Mouse (Mus musculus) liver, embryonic 11.5 days (tissue): ENCODE results near the gene Foxo1. TPM values are rescaled to one million over a fixed set of nuclear protein-coding genes. Genes with fewer than 3 reads are reported as not detected.

ENCODE experiments used
- ATAC-seq: fragments of 200-750 bp; cut with Nextera tagmentation; replicated peaks from 2 replicates; pipeline ENCODE4 v1.8.0; 2017; ENCODE audit warnings: moderate number of reproducible peaks, mild to moderate bottlenecking, moderate TSS enrichment, moderate library complexity; ENCODE audit not compliant: low FRiP score
- DNase-seq: peaks from one replicate; pipeline ENCODE4 v3.0.0-alpha.2; 2017; ENCODE audit warnings: low spot score
- H3K27ac ChIP-seq: fragments of 300-500 bp; sonication (generic); 2 replicates; pipeline ENCODE4 v1.5.1; 2014; ENCODE audit warnings: mild to moderate bottlenecking, low read depth, low read length, control low read depth
- H3K27me3 ChIP-seq: fragments of 300-500 bp; sonication (generic); replicated peaks from 2 replicates; pipeline ENCODE4 v1.6.1; 2014; ENCODE audit warnings: low read length, mixed read lengths; ENCODE audit not compliant: control insufficient read depth, insufficient read depth
- H3K36me3 ChIP-seq: fragments of 300-500 bp; sonication (generic); 2 replicates; pipeline ENCODE4 v1.6.1; 2014; ENCODE audit warnings: mild to moderate bottlenecking, low read length, moderate library complexity, mixed read lengths; ENCODE audit not compliant: control insufficient read depth, insufficient read depth
- H3K4me1 ChIP-seq: fragments of 300-500 bp; sonication (generic); replicated peaks from 2 replicates; pipeline ENCODE4 v1.6.1; 2014; ENCODE audit warnings: low read length, mixed read lengths; ENCODE audit not compliant: control insufficient read depth, insufficient read depth
- H3K4me2 ChIP-seq: fragments of 300-500 bp; sonication (generic); 2 replicates; pipeline ENCODE4 v1.6.1; 2014; ENCODE audit warnings: mild to moderate bottlenecking, control low read depth, moderate library complexity
- H3K4me3 ChIP-seq: fragments of 300-500 bp; sonication (generic); 2 replicates; pipeline ENCODE4 v1.5.1; 2014; ENCODE audit warnings: low read depth, low read length, control low read depth
- H3K9ac ChIP-seq: fragments of 300-500 bp; sonication (generic); 2 replicates; pipeline ENCODE4 v1.6.1; 2014; ENCODE audit warnings: low read depth, low read length, control low read depth
- H3K9me3 ChIP-seq: fragments of 300-500 bp; sonication (generic); 2 replicates; pipeline ENCODE4 v1.6.1; 2016; ENCODE audit warnings: low read length, inconsistent platforms, mixed read lengths; ENCODE audit not compliant: control insufficient read depth
- WGBS: fragments of 180-500 bp; shearing (Covaris S2); extraction: QIAGEN DNeasy Blood & Tissue Kit; methylation state at CpG from one replicate; pipeline ENCODE4 v1.1.7; 2014; 5-methylcytosine and 5-hydroxymethylcytosine counted together
- polyA plus RNA-seq: library from polyadenylated mRNA; unstranded; fragments of >200 nt; fragmentation: Nextera tagmentation; extraction: Ambion mirVana; gene quantifications from 2 replicates; pipeline ENCODE4 v1.2.1, GENCODE M21; 2014

Foxo1 gene
- polyA plus RNA-seq, 1 experiment from 2014 or later: 3.6 TPM

- WGBS: 82% methylated on average over 9 of the region's 9 CpGs
- Histone ChIP-seq H3K27me3 (no peaks in the 10 kb centered on the region), H3K9me3 (no peaks in the 10 kb centered on the region), H3K4me3 (no peak overlapping the region), H3K4me1 (no peaks in the 10 kb centered on the region), H3K9ac (no peak overlapping the region), H3K36me3 (no peaks in the 10 kb centered on the region), H3K4me2 (no peak overlapping the region), H3K27ac (no peak overlapping the region)
- DNase-seq (no peak), ATAC-seq (no peak)
Measured at GRCm38 (mm10) chr3:52351901-52352300, 83.8 kb downstream of the Foxo1 start.

- no peak overlapping the region for H3K4me3 ChIP-seq
- no peaks in the 10 kb centered on the region for H3K27me3 ChIP-seq
- ATAC-seq: no peak
- no peaks in the 10 kb centered on the region for H3K4me1 ChIP-seq
- no peak for DNase-seq
- H3K27ac ChIP-seq: no peak overlapping the region
- H3K9me3 ChIP-seq: no peaks in the 10 kb centered on the region
- H3K4me2 ChIP-seq: no peak overlapping the region
- no peak overlapping the region for H3K9ac ChIP-seq
- WGBS: 73% methylated on average over 7 of the region's 7 CpGs
- no peaks in the 10 kb centered on the region for H3K36me3 ChIP-seq
Measured at GRCm38 (mm10) chr3:52354203-52354602, 86.1 kb downstream of the Foxo1 start.

- Histone ChIP-seq H3K36me3 (no peaks in the 10 kb centered on the region), H3K4me3 (no peak overlapping the region), H3K27me3 (no peaks in the 10 kb centered on the region), H3K4me2 (no peak overlapping the region), H3K27ac (no peak overlapping the region), H3K9me3 (no peaks in the 10 kb centered on the region), H3K9ac (no peak overlapping the region), H3K4me1 (no peaks in the 10 kb centered on the region)
- ATAC-seq (no peak), DNase-seq (no peak)
- WGBS: 80% methylated on average over 15 of the region's 15 CpGs
Measured at GRCm38 (mm10) chr3:52357265-52357953, 89.3 kb downstream of the Foxo1 start.

- Histone ChIP-seq H3K36me3 (no peaks in the 10 kb centered on the region), H3K27me3 (no peaks in the 10 kb centered on the region), H3K27ac (no peak overlapping the region), H3K9ac (no peak overlapping the region), H3K9me3 (peaks cover 2% of the 10 kb centered on the region; the same call in 1 of the 2 replicates), H3K4me3 (no peak overlapping the region), H3K4me1 (no peaks in the 10 kb centered on the region), H3K4me2 (no peak overlapping the region)
- no peak for ATAC-seq
- 86% methylated on average over 6 of the region's 6 CpGs for WGBS
- no peak for DNase-seq
Measured at GRCm38 (mm10) chr3:52364576-52364975, 96.4 kb downstream of the Foxo1 start.

GRCm38 (mm10) chr3:52369204-52369603, 101.1 kb downstream of the Foxo1 start:
- Histone ChIP-seq H3K9ac (no peak overlapping the region), H3K4me1 (no peaks in the 10 kb centered on the region), H3K9me3 (peaks cover 2% of the 10 kb centered on the region; the same call in 1 of the 2 replicates), H3K27ac (no peak overlapping the region), H3K36me3 (no peaks in the 10 kb centered on the region), H3K4me2 (no peak overlapping the region), H3K4me3 (no peak overlapping the region), H3K27me3 (no peaks in the 10 kb centered on the region)
- ATAC-seq (no peak), DNase-seq (no peak)
- WGBS: 78% methylated on average over 9 of the region's 9 CpGs

- Histone ChIP-seq H3K36me3 (no peaks in the 10 kb centered on the region), H3K4me3 (no peak overlapping the region), H3K27me3 (no peaks in the 10 kb centered on the region), H3K4me2 (no peak overlapping the region), H3K4me1 (no peaks in the 10 kb centered on the region), H3K9ac (no peak overlapping the region), H3K9me3 (peaks cover 2% of the 10 kb centered on the region; the same call in 1 of the 2 replicates), H3K27ac (no peak overlapping the region)
- no peak for ATAC-seq
- WGBS: 64% methylated on average over 7 of the region's 7 CpGs
- DNase-seq: no peak
Measured at GRCm38 (mm10) chr3:52369881-52370428, 101.8 kb downstream of the Foxo1 start.

- Histone ChIP-seq H3K9me3 (no peaks in the 10 kb centered on the region), H3K4me1 (no peaks in the 10 kb centered on the region), H3K27me3 (no peaks in the 10 kb centered on the region), H3K4me3 (no peak overlapping the region), H3K4me2 (no peak overlapping the region), H3K9ac (no peak overlapping the region), H3K36me3 (no peaks in the 10 kb centered on the region), H3K27ac (no peak overlapping the region)
- 83% methylated on average over 5 of the region's 5 CpGs for whole genome bisulfite sequencing
- ATAC-seq (no peak), DNase-seq (no peak)
Measured at GRCm38 (mm10) chr3:52376974-52377373, 108.8 kb downstream of the Foxo1 start.

- no peak overlapping the region for H3K9ac ChIP-seq
- H3K4me3 ChIP-seq: no peak overlapping the region
- ATAC-seq (no peak), DNase-seq (no peak)
- 76% methylated on average over 7 of the region's 7 CpGs for WGBS
- H3K4me2 ChIP-seq: no peak overlapping the region
- no peaks in the 10 kb centered on the region for H3K4me1 ChIP-seq
- no peaks in the 10 kb centered on the region for H3K27me3 ChIP-seq
- no peak overlapping the region for H3K27ac ChIP-seq
- H3K36me3 ChIP-seq: no peaks in the 10 kb centered on the region
- H3K9me3 ChIP-seq: no peaks in the 10 kb centered on the region
Measured at GRCm38 (mm10) chr3:52383351-52383750, 115.2 kb downstream of the Foxo1 start.

- Histone ChIP-seq H3K4me2 (no peak overlapping the region), H3K27ac (no peak overlapping the region), H3K9me3 (no peaks in the 10 kb centered on the region), H3K27me3 (no peaks in the 10 kb centered on the region), H3K9ac (no peak overlapping the region), H3K36me3 (no peaks in the 10 kb centered on the region), H3K4me3 (no peak overlapping the region), H3K4me1 (no peaks in the 10 kb centered on the region)
- ATAC-seq (no peak), DNase-seq (no peak)
- WGBS: 49% methylated on average over 8 of the region's 8 CpGs
Measured at GRCm38 (mm10) chr3:52386343-52386742, 118.2 kb downstream of the Foxo1 start.
